Mouse (Mus musculus) bone marrow macrophage, adult 2 months (primary cell): Measurements from ENCODE around the gene Cptp.

ENCODE experiments used
- CTCF ChIP-seq: IDR thresholded peaks from 2 replicates; pipeline ENCODE4 v1.5.1; 2012; ENCODE audit warnings: low read depth, mild to moderate bottlenecking, low read length, moderate library complexity
- POLR2A ChIP-seq: IDR thresholded peaks from 2 replicates; pipeline ENCODE4 v1.6.1; 2012; ENCODE audit warnings: mild to moderate bottlenecking, low read depth, low read length, borderline replicate concordance

DNA sequence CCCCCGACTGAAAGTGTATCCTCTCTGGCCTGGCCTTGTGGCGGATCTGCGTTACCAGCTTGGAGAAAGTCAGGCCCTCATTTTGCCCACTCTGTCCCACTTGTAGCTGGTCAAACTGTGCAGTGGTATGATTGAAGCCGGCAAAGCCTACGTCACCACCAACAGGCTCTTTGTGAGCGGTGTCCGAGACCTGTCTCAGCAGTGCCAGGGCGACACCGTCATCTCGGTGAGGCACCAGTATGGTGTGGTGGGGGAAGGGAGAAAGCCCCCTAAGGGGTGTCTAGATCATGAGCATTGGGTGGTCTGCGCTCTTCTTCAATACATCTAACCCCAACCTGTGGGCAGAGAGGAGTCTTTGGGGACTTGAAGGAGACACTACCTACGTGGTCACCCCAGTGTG, 27.2 kb upstream of the Cptp start:
- TF ChIP-seq CTCF, result no peak
- TF ChIP-seq POLR2A, result no peak
